Mouse (Mus musculus): Measurements from ENCODE around the gene Itga11. TPM values are rescaled to one million over a fixed set of nuclear protein-coding genes. Genes with fewer than 3 reads are reported as not detected.

The Itga11 gene
- polyA plus RNA-seq, 1 experiment, result 2.7 TPM

GRCm38 (mm10) chr9:62712374-62712773 is 34.7 kb downstream of the Itga11 start:
- H3K4me3 ChIP-seq (replicated peaks), result no peak overlapping the region
- H3K27me3 ChIP-seq (replicated peaks), result peaks cover 74% of the 10 kb centered on the region
- no peak for TF ChIP-seq FLI1 (IDR thresholded peaks at IDR 0.05; ENCODE audit: low read length)
- no peak for TF ChIP-seq GATA1 (IDR thresholded peaks at IDR 0.05; ENCODE audit: borderline replicate concordance, low read length)
- no peaks in the 10 kb centered on the region for H3K9me3 ChIP-seq
- no peaks in the 10 kb centered on the region for H3K4me1 ChIP-seq
- peaks cover 3% of the 10 kb centered on the region for H3K36me3 ChIP-seq (replicated peaks; ENCODE audit: low read length)

GRCm38 (mm10) chr9:62713040-62713439 is 35.4 kb downstream of the Itga11 start:
- Histone ChIP-seq H3K4me3 (replicated peaks) (no peak overlapping the region), H3K27me3 (replicated peaks) (peaks cover 76% of the 10 kb centered on the region), H3K36me3 (replicated peaks; ENCODE audit: low read length) (peaks cover 3% of the 10 kb centered on the region), H3K9me3 (no peaks in the 10 kb centered on the region), H3K4me1 (no peaks in the 10 kb centered on the region)
- TF ChIP-seq FLI1 (IDR thresholded peaks at IDR 0.05; ENCODE audit: low read length), result no peak
- TF ChIP-seq GATA1 (IDR thresholded peaks at IDR 0.05; ENCODE audit: borderline replicate concordance, low read length), result no peak

GRCm38 (mm10) chr9:62714336-62714735 is 36.7 kb downstream of the Itga11 start:
- Histone ChIP-seq H3K36me3 (replicated peaks; ENCODE audit: low read length) (no peaks in the 10 kb centered on the region), H3K9me3 (no peaks in the 10 kb centered on the region), H3K4me3 (replicated peaks) (no peak overlapping the region), H3K4me1 (no peaks in the 10 kb centered on the region), H3K27me3 (replicated peaks) (peaks cover 75% of the 10 kb centered on the region)
- TF ChIP-seq FLI1 (IDR thresholded peaks at IDR 0.05; ENCODE audit: low read length) (no peak), GATA1 (IDR thresholded peaks at IDR 0.05; ENCODE audit: borderline replicate concordance, low read length) (no peak)

- TF ChIP-seq FLI1 (IDR thresholded peaks at IDR 0.05; ENCODE audit: low read length), result no peak
- no peak for TF ChIP-seq GATA1 (IDR thresholded peaks at IDR 0.05; ENCODE audit: borderline replicate concordance, low read length)
- no peaks in the 10 kb centered on the region for H3K4me1 ChIP-seq
- H3K9me3 ChIP-seq, result no peaks in the 10 kb centered on the region
These were observed 40.4 kb downstream of the Itga11 start for GRCm38 (mm10) chr9:62717982-62718381.

GRCm38 (mm10) chr9:62721791-62722190 is 44.2 kb downstream of the Itga11 start:
- H3K4me3 ChIP-seq (replicated peaks), result no peak overlapping the region
- no peaks in the 10 kb centered on the region for H3K36me3 ChIP-seq (replicated peaks; ENCODE audit: low read length)
- H3K4me1 ChIP-seq, result no peaks in the 10 kb centered on the region
- no peak for TF ChIP-seq GATA1 (IDR thresholded peaks at IDR 0.05; ENCODE audit: borderline replicate concordance, low read length)
- no peak for TF ChIP-seq FLI1 (IDR thresholded peaks at IDR 0.05; ENCODE audit: low read length)
- H3K27me3 ChIP-seq (replicated peaks), result peaks cover 66% of the 10 kb centered on the region
- H3K9me3 ChIP-seq, result no peaks in the 10 kb centered on the region

More at GRCm38 (mm10) chr9:62717982-62718381, 40.4 kb downstream of the Itga11 start:
- Histone ChIP-seq H3K4me3 (replicated peaks) (no peak overlapping the region), H3K36me3 (replicated peaks; ENCODE audit: low read length) (no peaks in the 10 kb centered on the region), H3K27me3 (replicated peaks) (peaks cover 68% of the 10 kb centered on the region)

GRCm38 (mm10) chr9:62722716-62723115 is 45.1 kb downstream of the Itga11 start:
- peaks cover 68% of the 10 kb centered on the region for H3K27me3 ChIP-seq (replicated peaks)
- H3K4me3 ChIP-seq (replicated peaks), result no peak overlapping the region
- TF ChIP-seq FLI1 (IDR thresholded peaks at IDR 0.05; ENCODE audit: low read length) (no peak), GATA1 (IDR thresholded peaks at IDR 0.05; ENCODE audit: borderline replicate concordance, low read length) (no peak)
- no peaks in the 10 kb centered on the region for H3K4me1 ChIP-seq
- H3K9me3 ChIP-seq, result no peaks in the 10 kb centered on the region
- H3K36me3 ChIP-seq (replicated peaks; ENCODE audit: low read length), result peaks cover 4% of the 10 kb centered on the region

- peaks cover 65% of the 10 kb centered on the region for H3K27me3 ChIP-seq (replicated peaks)
- TF ChIP-seq FLI1 (IDR thresholded peaks at IDR 0.05; ENCODE audit: low read length), result no peak
- no peak for TF ChIP-seq GATA1 (IDR thresholded peaks at IDR 0.05; ENCODE audit: borderline replicate concordance, low read length)
- no peaks in the 10 kb centered on the region for H3K4me1 ChIP-seq
- H3K4me3 ChIP-seq (replicated peaks), result no peak overlapping the region
- peaks cover 5% of the 10 kb centered on the region for H3K36me3 ChIP-seq (replicated peaks; ENCODE audit: low read length)
- no peaks in the 10 kb centered on the region for H3K9me3 ChIP-seq
These were observed 46.5 kb downstream of the Itga11 start for GRCm38 (mm10) chr9:62724175-62724574.

GRCm38 (mm10) chr9:62725247-62725646 is 47.6 kb downstream of the Itga11 start:
- H3K27me3 ChIP-seq (replicated peaks), result peaks cover 71% of the 10 kb centered on the region
- no peak for TF ChIP-seq FLI1 (IDR thresholded peaks at IDR 0.05; ENCODE audit: low read length)
- TF ChIP-seq GATA1 (IDR thresholded peaks at IDR 0.05; ENCODE audit: borderline replicate concordance, low read length), result no peak
- peaks cover 5% of the 10 kb centered on the region for H3K36me3 ChIP-seq (replicated peaks; ENCODE audit: low read length)
- H3K4me3 ChIP-seq (replicated peaks), result no peak overlapping the region
- H3K4me1 ChIP-seq, result no peaks in the 10 kb centered on the region
- peaks cover 2% of the 10 kb centered on the region; the same call in 1 of the 2 replicates for H3K9me3 ChIP-seq

- Histone ChIP-seq H3K27me3 (replicated peaks) (peaks cover 67% of the 10 kb centered on the region), H3K4me3 (replicated peaks) (no peak overlapping the region), H3K4me1 (no peaks in the 10 kb centered on the region), H3K9me3 (peaks cover 10% of the 10 kb centered on the region; the same call in 1 of the 2 replicates), H3K36me3 (replicated peaks; ENCODE audit: low read length) (peaks cover 5% of the 10 kb centered on the region)
- TF ChIP-seq FLI1 (IDR thresholded peaks at IDR 0.05; ENCODE audit: low read length), result no peak
These were observed 48.8 kb downstream of the Itga11 start for GRCm38 (mm10) chr9:62726472-62726871.

GRCm38 (mm10) chr9:62744558-62745275 is 67.1 kb downstream of the Itga11 start:
- H3K9me3 ChIP-seq, result peaks cover 7% of the 10 kb centered on the region; the same call in 1 of the 2 replicates
- H3K27me3 ChIP-seq (replicated peaks), result peaks cover 50% of the 10 kb centered on the region
- no peaks in the 10 kb centered on the region; the same call in 1 of the 2 replicates for H3K4me1 ChIP-seq
- no peak overlapping the region for H3K4me3 ChIP-seq (replicated peaks)
- TF ChIP-seq FLI1 (IDR thresholded peaks at IDR 0.05; ENCODE audit: low read length), result no peak
- no peak for TF ChIP-seq GATA1 (IDR thresholded peaks at IDR 0.05; ENCODE audit: borderline replicate concordance, low read length)
- H3K36me3 ChIP-seq (replicated peaks; ENCODE audit: low read length), result no peaks in the 10 kb centered on the region

Data from megakaryocyte, embryonic 14.5 days (primary cell).